Mouse (Mus musculus): ENCODE measurements at regions not wholly inside any gene's neighbourhood (a gene's known extent, or its start where the extent isn't known, plus 50 kb on each side); places are given as distances from the start of the nearest gene placed in this dataset.
A peak's percentile ranks its signal among the peaks of the same experiment; 100 is the strongest.

DNA sequence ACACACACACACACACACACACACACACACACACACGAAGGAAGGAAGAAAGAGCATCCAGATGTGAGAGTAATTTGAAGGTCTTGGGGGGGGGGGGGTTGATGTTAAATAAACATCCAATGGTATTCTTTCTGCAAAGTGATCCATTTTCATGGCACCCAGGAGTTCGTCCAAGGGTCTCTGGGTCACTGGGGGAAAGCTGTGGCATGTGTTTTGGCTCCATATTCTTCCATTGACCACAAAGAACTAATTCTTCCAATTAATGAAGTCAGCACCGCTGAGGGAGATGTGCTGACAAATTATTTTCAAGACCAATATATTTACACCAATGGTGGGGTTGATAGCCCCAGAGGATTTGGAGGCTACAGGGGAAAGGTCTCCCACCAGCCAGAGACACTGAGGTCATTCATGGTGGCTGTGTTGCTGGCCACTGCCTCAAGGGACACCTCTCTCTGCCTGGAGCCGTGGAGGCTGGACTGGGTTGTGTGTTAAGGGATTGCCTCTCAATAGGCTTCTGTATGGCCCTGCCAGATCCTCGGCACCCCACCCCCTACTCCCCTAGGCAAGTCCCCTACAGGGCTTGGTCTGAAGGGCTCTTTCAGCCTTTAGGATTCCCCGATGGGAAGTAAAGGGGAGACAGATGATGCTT is 99.1 kb upstream of the Pkdcc start:
- Histone ChIP-seq H3K9me3 (no peaks in the 10 kb centered on the region), H3K4me1 (peaks cover 49% of the 10 kb centered on the region), H3K27ac (peak overlapping the region; percentile 63), H3K4me3 (no peak overlapping the region), H3K27me3 (ENCODE audit: insufficient read depth, poor library complexity, severe bottlenecking) (no peaks in the 10 kb centered on the region), H3K36me3 (no peaks in the 10 kb centered on the region)
- WGBS, result 34% methylated on average over 6 of the region's 6 CpGs
- no peak for DNase-seq (ENCODE audit: low spot score)

DNA sequence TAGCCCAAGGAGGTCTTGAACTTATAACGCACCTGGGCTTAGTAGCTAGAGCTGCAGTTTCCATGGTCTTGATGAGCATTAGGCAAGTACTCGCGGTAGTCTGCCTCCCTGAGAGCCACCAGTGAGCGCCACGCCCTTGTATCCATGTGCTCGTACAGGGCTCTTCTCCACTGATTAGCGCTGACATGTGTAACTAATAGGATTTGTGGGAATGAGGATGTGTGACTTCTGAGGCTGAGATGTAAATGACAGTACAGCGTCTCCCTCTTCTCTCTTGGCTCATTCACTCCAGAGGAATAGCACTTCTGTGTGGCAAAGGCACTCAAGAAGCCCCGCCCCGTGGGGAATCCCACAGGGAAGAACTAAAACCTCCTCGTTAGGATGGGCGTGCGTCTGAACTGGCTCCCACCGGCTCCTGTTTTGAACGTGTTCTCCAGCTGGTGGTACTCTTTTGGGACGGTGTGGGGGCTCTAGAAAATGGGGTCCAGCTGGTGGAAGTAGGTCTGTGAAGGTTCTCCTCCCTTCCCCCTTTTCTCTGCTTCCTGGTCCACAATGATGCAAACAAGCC is 94.3 kb upstream of the Pkdcc start:
- Histone ChIP-seq H3K9me3 (no peaks in the 10 kb centered on the region), H3K36me3 (no peaks in the 10 kb centered on the region), H3K4me3 (0 out of 2 replicates have a peak overlapping the region, but pooled peaks have one; percentile 6), H3K4me1 (peaks cover 64% of the 10 kb centered on the region), H3K27me3 (ENCODE audit: insufficient read depth, poor library complexity, severe bottlenecking) (no peaks in the 10 kb centered on the region), H3K27ac (peak overlapping the region; percentile 44)
- no peak for DNase-seq (ENCODE audit: low spot score)
- WGBS, result 56% methylated on average over 16 of the region's 16 CpGs

- Histone ChIP-seq H3K9me3 (no peaks in the 10 kb centered on the region), H3K4me1 (peaks cover 75% of the 10 kb centered on the region), H3K27ac (peak overlapping the region; percentile 88), H3K4me3 (peak overlapping the region; percentile 44), H3K36me3 (no peaks in the 10 kb centered on the region), H3K27me3 (ENCODE audit: insufficient read depth, poor library complexity, severe bottlenecking) (no peaks in the 10 kb centered on the region)
- peak; percentile 96 for DNase-seq (ENCODE audit: low spot score)
- WGBS, result 4% methylated on average over 20 of the region's 20 CpGs
These were observed 92.4 kb upstream of the Pkdcc start for GRCm38 (mm10) chr17:83122525-83123280.

DNA sequence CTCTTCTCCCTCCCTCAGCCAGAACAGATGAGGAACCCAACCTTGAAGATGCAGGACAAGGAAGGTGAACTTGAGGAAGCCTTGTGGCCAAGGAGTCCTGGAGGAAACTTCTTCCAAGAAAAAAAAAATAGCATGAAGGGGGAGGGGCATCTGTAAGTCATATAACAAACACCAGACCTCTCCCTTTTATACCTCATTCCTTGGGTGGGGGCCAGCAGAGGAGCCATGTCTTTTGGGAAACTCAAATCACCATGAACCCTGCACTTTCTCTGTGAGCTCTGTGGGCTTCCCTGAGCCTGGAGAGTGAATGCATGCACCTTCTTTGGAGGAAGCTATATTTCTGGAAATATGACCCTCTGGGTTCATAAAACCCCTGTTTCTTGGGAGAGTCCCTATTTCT is 90.0 kb upstream of the Pkdcc start:
- no peaks in the 10 kb centered on the region for H3K27me3 ChIP-seq (ENCODE audit: insufficient read depth, poor library complexity, severe bottlenecking)
- H3K4me3 ChIP-seq, result no peak overlapping the region
- peaks cover 97% of the 10 kb centered on the region for H3K4me1 ChIP-seq

GRCm38 (mm10) chr17:83127842-83128241 is 87.2 kb upstream of the Pkdcc start:
- DNase-seq (ENCODE audit: low spot score), result no peak
- WGBS, result 68% methylated on average over 6 of the region's 6 CpGs
- H3K27ac ChIP-seq, result peak overlapping the region; percentile 23
- no peak overlapping the region for H3K4me3 ChIP-seq
- H3K4me1 ChIP-seq, result peaks cover 72% of the 10 kb centered on the region
- H3K36me3 ChIP-seq, result no peaks in the 10 kb centered on the region
- H3K9me3 ChIP-seq, result no peaks in the 10 kb centered on the region
- H3K27me3 ChIP-seq (ENCODE audit: insufficient read depth, poor library complexity, severe bottlenecking), result no peaks in the 10 kb centered on the region

More for the DNA sequence above, 90.0 kb upstream of the Pkdcc start:
- H3K36me3 ChIP-seq, result no peaks in the 10 kb centered on the region
- no peak for DNase-seq (ENCODE audit: low spot score)
- peak overlapping the region; percentile 88 for H3K27ac ChIP-seq
- H3K9me3 ChIP-seq, result no peaks in the 10 kb centered on the region

GRCm38 (mm10) chr17:83128843-83129544 is 86.1 kb upstream of the Pkdcc start:
- no peaks in the 10 kb centered on the region for H3K9me3 ChIP-seq
- peak overlapping the region; percentile 72 for H3K27ac ChIP-seq
- no peak overlapping the region for H3K4me3 ChIP-seq
- no peaks in the 10 kb centered on the region for H3K27me3 ChIP-seq (ENCODE audit: insufficient read depth, poor library complexity, severe bottlenecking)
- peaks cover 60% of the 10 kb centered on the region for H3K4me1 ChIP-seq
- H3K36me3 ChIP-seq, result no peaks in the 10 kb centered on the region
- 74% methylated on average over 14 of the region's 14 CpGs for WGBS
- no peak for DNase-seq (ENCODE audit: low spot score)

GRCm38 (mm10) chr17:83129658-83130057 is 85.4 kb upstream of the Pkdcc start:
- no peak overlapping the region for H3K4me3 ChIP-seq
- H3K36me3 ChIP-seq, result no peaks in the 10 kb centered on the region
- H3K27me3 ChIP-seq (ENCODE audit: insufficient read depth, poor library complexity, severe bottlenecking), result no peaks in the 10 kb centered on the region
- 81% methylated on average over 7 of the region's 7 CpGs for WGBS
- no peak for DNase-seq (ENCODE audit: low spot score)
- peaks cover 54% of the 10 kb centered on the region for H3K4me1 ChIP-seq
- H3K27ac ChIP-seq, result peak overlapping the region; percentile 73
- no peaks in the 10 kb centered on the region for H3K9me3 ChIP-seq

DNA sequence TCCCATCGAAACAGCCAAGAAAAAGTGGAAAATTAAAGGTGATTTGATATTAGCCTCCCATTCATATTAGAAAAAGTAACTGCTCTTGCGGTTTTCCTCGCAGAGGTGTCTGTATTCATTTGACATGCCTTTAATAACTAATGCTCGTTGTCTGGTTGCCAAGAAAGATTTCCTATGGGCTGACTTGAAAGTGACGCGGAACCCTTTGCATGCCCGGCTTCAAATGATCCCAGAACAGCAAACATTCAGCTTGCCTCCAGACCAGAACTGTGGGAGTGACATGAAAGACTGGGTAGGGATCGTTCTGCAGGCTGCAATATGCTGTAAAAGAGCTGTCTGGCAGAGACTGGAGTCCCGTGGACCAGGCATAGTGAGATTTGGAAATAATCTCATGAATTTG is 81.9 kb upstream of the Pkdcc start:
- Histone ChIP-seq H3K27ac (no peak overlapping the region), H3K4me1 (peaks cover 38% of the 10 kb centered on the region), H3K27me3 (ENCODE audit: insufficient read depth, poor library complexity, severe bottlenecking) (no peaks in the 10 kb centered on the region), H3K9me3 (no peaks in the 10 kb centered on the region), H3K36me3 (no peaks in the 10 kb centered on the region), H3K4me3 (no peak overlapping the region)
- DNase-seq (ENCODE audit: low spot score), result no peak
- 82% methylated on average over 9 of the region's 9 CpGs for WGBS

DNA sequence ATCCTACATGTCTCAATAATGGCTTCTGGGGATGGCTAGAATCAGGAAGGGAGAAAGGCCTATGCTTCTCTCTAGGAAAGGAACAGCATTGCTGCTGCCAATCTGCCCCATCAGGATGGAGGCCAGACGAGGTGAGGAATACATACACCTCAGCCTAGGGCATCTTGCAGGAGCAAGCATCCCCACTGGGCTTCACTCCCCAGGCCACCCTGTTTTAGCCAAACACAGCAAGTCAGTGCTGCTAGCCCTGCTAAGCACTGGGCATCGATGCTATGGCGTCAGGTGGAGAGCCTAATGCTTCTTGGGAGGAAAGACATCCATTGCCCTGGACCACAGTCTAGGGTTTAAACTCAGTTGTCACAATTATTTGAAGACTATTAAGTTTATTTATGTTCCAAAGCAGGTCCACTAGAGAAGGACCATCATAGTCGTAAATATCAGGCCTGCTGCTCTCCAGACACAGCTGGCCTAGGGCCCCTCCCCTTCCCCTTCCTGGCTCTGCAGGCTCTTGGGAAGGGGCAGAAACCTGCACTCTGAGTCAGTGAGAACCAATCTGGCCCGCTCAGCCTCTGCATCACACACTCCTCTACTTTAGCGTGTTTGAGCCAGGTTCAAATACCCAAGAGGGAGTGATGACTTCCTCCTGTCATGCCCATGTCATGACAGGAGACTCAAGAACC is 79.5 kb upstream of the Pkdcc start:
- H3K4me3 ChIP-seq, result no peak overlapping the region
- peaks cover 31% of the 10 kb centered on the region for H3K4me1 ChIP-seq
- DNase-seq (ENCODE audit: low spot score), result no peak
- no peaks in the 10 kb centered on the region for H3K27me3 ChIP-seq (ENCODE audit: insufficient read depth, poor library complexity, severe bottlenecking)
- WGBS, result 68% methylated on average over 6 of the region's 6 CpGs
- H3K9me3 ChIP-seq, result no peaks in the 10 kb centered on the region
- H3K36me3 ChIP-seq, result no peaks in the 10 kb centered on the region
- peak overlapping the region; percentile 44; the same call in 1 of the 2 replicates for H3K27ac ChIP-seq

GRCm38 (mm10) chr17:83136267-83136666 is 78.8 kb upstream of the Pkdcc start:
- no peaks in the 10 kb centered on the region for H3K9me3 ChIP-seq
- H3K27ac ChIP-seq, result no peak overlapping the region
- WGBS, result 78% methylated on average over 5 of the region's 5 CpGs
- peaks cover 31% of the 10 kb centered on the region for H3K4me1 ChIP-seq
- no peaks in the 10 kb centered on the region for H3K36me3 ChIP-seq
- DNase-seq (ENCODE audit: low spot score), result no peak
- no peaks in the 10 kb centered on the region for H3K27me3 ChIP-seq (ENCODE audit: insufficient read depth, poor library complexity, severe bottlenecking)
- no peak overlapping the region for H3K4me3 ChIP-seq

GRCm38 (mm10) chr17:83137720-83138119 is 77.4 kb upstream of the Pkdcc start:
- Histone ChIP-seq H3K36me3 (no peaks in the 10 kb centered on the region), H3K4me1 (peaks cover 31% of the 10 kb centered on the region), H3K27me3 (ENCODE audit: insufficient read depth, poor library complexity, severe bottlenecking) (no peaks in the 10 kb centered on the region), H3K9me3 (no peaks in the 10 kb centered on the region), H3K4me3 (no peak overlapping the region), H3K27ac (peak overlapping the region; percentile 13; the same call in 1 of the 2 replicates)
- no peak for DNase-seq (ENCODE audit: low spot score)
- WGBS, result 66% methylated on average over 7 of the region's 7 CpGs

DNA sequence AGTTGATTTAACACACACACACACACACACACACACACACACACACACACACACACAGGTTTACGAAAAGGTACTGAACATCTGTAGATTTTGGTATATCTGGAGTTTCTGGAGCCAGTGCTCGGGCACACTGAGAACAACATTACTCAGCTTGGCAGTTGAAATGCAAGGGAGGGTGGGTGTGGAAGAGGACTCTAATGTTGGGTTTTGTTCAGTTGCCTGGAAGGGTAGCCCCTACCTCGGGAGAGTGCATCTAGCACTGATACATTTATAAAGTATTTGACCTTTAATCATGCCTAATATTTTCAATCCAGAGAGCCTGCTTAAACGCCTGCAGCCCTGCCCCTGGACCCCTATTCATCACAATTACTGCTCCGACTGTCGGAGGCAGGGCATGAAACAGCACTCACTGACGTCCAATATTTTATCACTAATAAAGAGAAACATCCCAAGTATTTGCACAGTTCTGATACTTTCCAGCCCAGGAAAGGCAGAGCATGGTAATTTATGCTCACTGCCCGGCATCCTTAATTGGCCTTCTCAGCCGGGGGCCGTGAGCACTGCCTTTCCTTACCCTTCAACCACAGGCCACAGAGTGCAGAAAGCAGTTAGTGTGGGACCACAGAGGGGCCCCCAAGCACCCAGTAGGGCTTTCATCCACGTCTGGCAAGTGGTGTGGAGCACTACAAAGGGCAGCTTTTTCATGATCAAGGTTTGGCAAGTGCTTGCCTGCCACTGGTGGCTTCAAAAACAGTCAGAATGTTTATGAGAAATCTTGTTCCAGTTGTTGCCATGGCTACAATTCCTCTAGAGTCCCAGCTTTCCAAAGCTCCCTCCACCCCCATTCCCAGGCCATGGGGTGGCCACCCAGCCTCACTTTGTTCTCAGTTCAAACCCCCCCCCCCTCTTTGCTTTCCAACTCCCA is 76.3 kb upstream of the Pkdcc start:
- Histone ChIP-seq H3K36me3 (no peaks in the 10 kb centered on the region), H3K9me3 (no peaks in the 10 kb centered on the region), H3K4me1 (peaks cover 31% of the 10 kb centered on the region), H3K4me3 (no peak overlapping the region), H3K27me3 (ENCODE audit: insufficient read depth, poor library complexity, severe bottlenecking) (no peaks in the 10 kb centered on the region), H3K27ac (peak overlapping the region; percentile 13; the same call in 1 of the 2 replicates)
- WGBS, result 44% methylated on average over 11 of the region's 11 CpGs
- DNase-seq (ENCODE audit: low spot score), result no peak
